Mouse (Mus musculus) c-Kit-positive CD71-positive TER-119-positive erythroid progenitor cells, embryonic 14.5 days (primary cell): ENCODE measurements around the gene Wwc2.
"Not testable (repeated sequence)": the region's sequence is repeated elsewhere in the genome, so short reads cannot be mapped to it uniquely, and the experiment has no call there.

Experiments used
- DNase-seq: peaks from one replicate; pipeline ENCODE4 v3.0.0-alpha.2; 2013; ENCODE audit warnings: low spot score

Gene Wwc2

GRCm38 (mm10) chr8:47847931-47848330 is 142.8 kb downstream of the Wwc2 start:
- DNase-seq = no peak

- no peak for DNase-seq
These were observed 143.6 kb downstream of the Wwc2 start for GRCm38 (mm10) chr8:47847161-47847560.

- no peak for DNase-seq
These were observed 144.8 kb downstream of the Wwc2 start for GRCm38 (mm10) chr8:47845956-47846355.

- DNase-seq = no peak
These were observed 147.1 kb downstream of the Wwc2 start for GRCm38 (mm10) chr8:47843651-47844050.

GRCm38 (mm10) chr8:47843063-47843462 is 147.7 kb downstream of the Wwc2 start:
- DNase-seq = no peak

GRCm38 (mm10) chr8:47833944-47834343 is 156.8 kb downstream of the Wwc2 start:
- DNase-seq = no peak

- no peak for DNase-seq
These were observed 158.1 kb downstream of the Wwc2 start for GRCm38 (mm10) chr8:47832616-47833015.

- DNase-seq = no peak
These were observed 163.8 kb downstream of the Wwc2 start for GRCm38 (mm10) chr8:47826911-47827310.

- DNase-seq = no peak
These were observed 165.1 kb downstream of the Wwc2 start for GRCm38 (mm10) chr8:47825596-47825995.

- no peak for DNase-seq
These were observed 166.5 kb downstream of the Wwc2 start, which contains the start of gene Cldn22 for GRCm38 (mm10) chr8:47824182-47824581. Cldn22 (plus strand) TSS chr8:47824482.

- no peak for DNase-seq
These were observed 166.9 kb downstream of the Wwc2 start for GRCm38 (mm10) chr8:47823777-47824176.

- DNase-seq = not testable (repeated sequence)
These were observed 168.2 kb downstream of the Wwc2 start for GRCm38 (mm10) chr8:47822541-47822940.

GRCm38 (mm10) chr8:47821843-47822242 is 168.9 kb downstream of the Wwc2 start, which contains the start of gene Cldn24:
Cldn24 (plus strand) TSS chr8:47822143.
- DNase-seq = no peak

GRCm38 (mm10) chr8:47820914-47821772 is 169.6 kb downstream of the Wwc2 start:
- no peak for DNase-seq

GRCm38 (mm10) chr8:47819034-47819433 is 171.7 kb downstream of the Wwc2 start:
- DNase-seq = no peak

- DNase-seq = no peak
These were observed 179.5 kb downstream of the Wwc2 start for GRCm38 (mm10) chr8:47811221-47811620.

- no peak for DNase-seq
These were observed 180.1 kb downstream of the Wwc2 start for GRCm38 (mm10) chr8:47810666-47811015.

GRCm38 (mm10) chr8:47809970-47810665 is 180.6 kb downstream of the Wwc2 start:
- no peak for DNase-seq

- no peak for DNase-seq
These were observed 186.5 kb downstream of the Wwc2 start for GRCm38 (mm10) chr8:47804262-47804661.

- no peak for DNase-seq
These were observed 188.4 kb downstream of the Wwc2 start for GRCm38 (mm10) chr8:47802349-47802748.

GRCm38 (mm10) chr8:47799438-47799837 is 191.3 kb downstream of the Wwc2 start:
- no peak for DNase-seq

- no peak for DNase-seq
These were observed 198.7 kb downstream of the Wwc2 start for GRCm38 (mm10) chr8:47791986-47792385.

- DNase-seq = no peak
These were observed 203.0 kb downstream of the Wwc2 start for GRCm38 (mm10) chr8:47787705-47788104.
